Mouse (Mus musculus): ENCODE results near the gene Bhlhb9. TPM values are rescaled to one million over a fixed set of nuclear protein-coding genes. Genes with fewer than 3 reads are reported as not detected.

The Bhlhb9 gene
- polyA plus RNA-seq, 1 experiment from 2014 or later = 124 TPM

GRCm38 (mm10) chrX:135876679-135877078 is 79.3 kb downstream of the Bhlhb9 start:
- DNase-seq = no peak

DNA sequence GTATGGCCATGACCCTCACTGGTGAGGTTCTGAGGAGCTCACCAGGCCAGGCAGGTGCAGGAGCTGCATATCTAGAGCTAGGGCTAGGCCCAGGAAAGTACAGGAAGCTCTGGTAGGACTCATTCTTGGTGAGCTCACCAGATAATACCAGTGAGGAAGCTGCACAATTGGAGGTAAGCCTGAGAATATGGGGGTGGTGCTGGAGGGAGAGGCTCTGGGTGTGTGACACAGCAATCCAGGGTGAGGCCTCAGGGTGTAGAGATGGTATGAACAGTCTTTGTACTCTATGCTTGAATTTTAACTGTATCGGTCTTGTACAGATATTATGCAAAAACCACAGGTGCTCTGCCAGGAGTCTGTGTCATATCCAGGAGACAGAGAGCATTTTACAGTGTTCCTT is 82.2 kb downstream of the Bhlhb9 start:
- H3K27me3 ChIP-seq (ENCODE audit: control insufficient read depth, insufficient read depth, low read length) = no peaks in the 10 kb centered on the region

More at GRCm38 (mm10) chrX:135876679-135877078, 79.3 kb downstream of the Bhlhb9 start:
- no peaks in the 10 kb centered on the region for H3K4me1 ChIP-seq (ENCODE audit: control insufficient read depth, insufficient read depth, low read length)
- H3K27ac ChIP-seq (replicated peaks; ENCODE audit: low read depth, low read length) = no peak overlapping the region
- H3K9me3 ChIP-seq (ENCODE audit: control insufficient read depth, low read length) = no peaks in the 10 kb centered on the region
- no peak for ATAC-seq (ENCODE audit: low FRiP score, low TSS enrichment)
- no peaks in the 10 kb centered on the region for H3K36me3 ChIP-seq (ENCODE audit: control insufficient read depth, insufficient read depth, low read length)
- no peak overlapping the region for H3K9ac ChIP-seq (replicated peaks; ENCODE audit: low read length)
- no peak overlapping the region for H3K4me3 ChIP-seq (replicated peaks; ENCODE audit: low read depth, low read length)
- H3K27me3 ChIP-seq (ENCODE audit: control insufficient read depth, insufficient read depth, low read length) = no peaks in the 10 kb centered on the region
- WGBS = 91% methylated on average over 1 of the region's 1 CpGs
- no peak overlapping the region for H3K4me2 ChIP-seq (ENCODE audit: low read length)

DNA sequence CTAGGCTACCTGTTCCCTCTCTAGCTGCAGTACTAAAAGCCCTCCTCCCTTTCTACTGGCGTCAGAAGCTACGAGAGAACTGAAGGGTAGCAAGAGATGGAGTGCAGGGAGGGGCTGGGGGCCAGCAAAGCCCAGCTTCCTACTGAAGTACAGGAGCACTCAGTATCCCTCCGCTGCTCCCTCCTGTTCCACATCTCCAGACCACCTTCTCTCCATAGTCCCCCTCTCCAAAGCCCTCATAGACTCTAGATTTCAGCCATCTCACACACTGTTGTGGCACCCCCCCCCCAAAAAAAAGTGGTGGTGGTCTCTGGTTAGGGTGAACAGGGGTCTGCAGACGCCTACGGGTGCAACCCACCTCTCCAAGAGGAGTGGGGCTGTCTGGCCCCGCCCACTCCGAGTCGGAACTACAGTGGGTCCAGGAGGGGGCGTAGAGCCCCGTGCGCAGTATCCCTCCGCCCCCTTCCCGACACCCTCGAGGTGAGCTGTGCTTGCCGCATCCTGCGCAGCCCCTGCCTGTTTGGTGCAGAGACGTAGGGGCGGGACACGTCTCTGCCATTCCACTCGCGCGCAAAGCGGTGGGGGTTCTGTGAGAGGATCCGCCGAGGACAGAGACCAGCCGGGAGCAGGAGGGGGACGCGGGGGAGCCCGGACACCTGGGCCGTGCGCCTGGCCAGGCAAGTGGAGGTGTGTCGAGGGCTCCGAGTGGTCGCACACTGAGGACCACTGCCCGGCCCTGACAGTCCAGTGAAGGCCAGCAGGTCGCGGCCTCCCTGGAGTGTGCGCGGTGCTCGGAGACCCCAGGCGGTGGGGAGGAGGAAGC is 88.2 kb downstream of the Bhlhb9 start:
- peak overlapping the region; percentile 61 for H3K4me3 ChIP-seq (replicated peaks; ENCODE audit: low read depth, low read length)
- WGBS = 20% methylated on average over 39 of the region's 41 CpGs
- H3K27me3 ChIP-seq (ENCODE audit: control insufficient read depth, insufficient read depth, low read length) = no peaks in the 10 kb centered on the region
- H3K27ac ChIP-seq (replicated peaks; ENCODE audit: low read depth, low read length) = peak overlapping the region; percentile 90
- DNase-seq (peak; percentile 87), ATAC-seq (ENCODE audit: low FRiP score, low TSS enrichment) (peak; percentile 97)
- no peaks in the 10 kb centered on the region for H3K4me1 ChIP-seq (ENCODE audit: control insufficient read depth, insufficient read depth, low read length)
- peaks cover 24% of the 10 kb centered on the region for H3K36me3 ChIP-seq (ENCODE audit: control insufficient read depth, insufficient read depth, low read length)
- no peaks in the 10 kb centered on the region for H3K9me3 ChIP-seq (ENCODE audit: control insufficient read depth, low read length)
- peak overlapping the region; percentile 55 for H3K4me2 ChIP-seq (ENCODE audit: low read length)
- peak overlapping the region; percentile 74 for H3K9ac ChIP-seq (replicated peaks; ENCODE audit: low read length)

More for the DNA sequence above, 82.2 kb downstream of the Bhlhb9 start:
- Histone ChIP-seq H3K9me3 (ENCODE audit: control insufficient read depth, low read length) (no peaks in the 10 kb centered on the region), H3K4me1 (ENCODE audit: control insufficient read depth, insufficient read depth, low read length) (no peaks in the 10 kb centered on the region), H3K4me2 (ENCODE audit: low read length) (no peak overlapping the region), H3K36me3 (ENCODE audit: control insufficient read depth, insufficient read depth, low read length) (no peaks in the 10 kb centered on the region), H3K27ac (replicated peaks; ENCODE audit: low read depth, low read length) (no peak overlapping the region), H3K9ac (replicated peaks; ENCODE audit: low read length) (no peak overlapping the region), H3K4me3 (replicated peaks; ENCODE audit: low read depth, low read length) (no peak overlapping the region)
- 90% methylated on average over 1 of the region's 1 CpGs for WGBS
- no peak for ATAC-seq (ENCODE audit: low FRiP score, low TSS enrichment)
- DNase-seq = no peak

DNA sequence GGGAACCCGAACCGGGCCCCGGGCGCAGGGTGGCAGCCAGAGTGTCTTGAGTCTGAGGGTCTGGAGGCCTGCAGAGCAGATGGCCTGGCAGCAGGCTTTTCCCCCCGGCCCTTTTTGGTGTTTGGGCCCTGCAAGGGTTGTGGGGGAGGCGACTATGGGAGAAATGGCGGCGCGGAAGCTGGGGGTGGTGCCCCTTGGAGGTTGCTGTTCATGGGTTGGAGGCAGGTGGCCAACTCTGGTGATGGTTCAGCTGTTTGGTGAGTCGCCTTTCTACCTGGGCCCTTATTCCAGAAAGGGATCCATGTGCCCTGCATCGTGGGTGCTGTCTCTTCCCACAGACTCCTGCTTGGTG is 88.8 kb downstream of the Bhlhb9 start:
- peak overlapping the region; percentile 55 for H3K4me2 ChIP-seq (ENCODE audit: low read length)
- peak overlapping the region; percentile 61 for H3K4me3 ChIP-seq (replicated peaks; ENCODE audit: low read depth, low read length)
- no peaks in the 10 kb centered on the region for H3K9me3 ChIP-seq (ENCODE audit: control insufficient read depth, low read length)
- peak overlapping the region; percentile 90 for H3K27ac ChIP-seq (replicated peaks; ENCODE audit: low read depth, low read length)
- ATAC-seq (ENCODE audit: low FRiP score, low TSS enrichment) = no peak
- WGBS = 19% methylated on average over 11 of the region's 11 CpGs
- DNase-seq = peak; percentile 45
- H3K27me3 ChIP-seq (ENCODE audit: control insufficient read depth, insufficient read depth, low read length) = no peaks in the 10 kb centered on the region
- H3K9ac ChIP-seq (replicated peaks; ENCODE audit: low read length) = peak overlapping the region; percentile 74
- no peaks in the 10 kb centered on the region for H3K4me1 ChIP-seq (ENCODE audit: control insufficient read depth, insufficient read depth, low read length)
- peaks cover 24% of the 10 kb centered on the region for H3K36me3 ChIP-seq (ENCODE audit: control insufficient read depth, insufficient read depth, low read length)

- no peaks in the 10 kb centered on the region for H3K9me3 ChIP-seq (ENCODE audit: control insufficient read depth, low read length)
- DNase-seq (peak; percentile 33), ATAC-seq (ENCODE audit: low FRiP score, low TSS enrichment) (no peak)
- H3K27me3 ChIP-seq (ENCODE audit: control insufficient read depth, insufficient read depth, low read length) = no peaks in the 10 kb centered on the region
- H3K9ac ChIP-seq (replicated peaks; ENCODE audit: low read length) = no peak overlapping the region
- WGBS = 59% methylated on average over 4 of the region's 4 CpGs
- H3K4me2 ChIP-seq (ENCODE audit: low read length) = no peak overlapping the region
- H3K36me3 ChIP-seq (ENCODE audit: control insufficient read depth, insufficient read depth, low read length) = no peaks in the 10 kb centered on the region
- peak overlapping the region; percentile 72 for H3K27ac ChIP-seq (replicated peaks; ENCODE audit: low read depth, low read length)
- H3K4me1 ChIP-seq (ENCODE audit: control insufficient read depth, insufficient read depth, low read length) = no peaks in the 10 kb centered on the region
- H3K4me3 ChIP-seq (replicated peaks; ENCODE audit: low read depth, low read length) = no peak overlapping the region
These were observed 119.2 kb downstream of the Bhlhb9 start for GRCm38 (mm10) chrX:135916580-135916979.

- H3K4me1 ChIP-seq (ENCODE audit: control insufficient read depth, insufficient read depth, low read length) = no peaks in the 10 kb centered on the region
- no peak overlapping the region for H3K9ac ChIP-seq (replicated peaks; ENCODE audit: low read length)
- H3K27me3 ChIP-seq (ENCODE audit: control insufficient read depth, insufficient read depth, low read length) = no peaks in the 10 kb centered on the region
- 26% methylated on average over 1 of the region's 1 CpGs for WGBS
- H3K9me3 ChIP-seq (ENCODE audit: control insufficient read depth, low read length) = no peaks in the 10 kb centered on the region
- H3K4me3 ChIP-seq (replicated peaks; ENCODE audit: low read depth, low read length) = no peak overlapping the region
- no peak overlapping the region for H3K4me2 ChIP-seq (ENCODE audit: low read length)
- ATAC-seq (ENCODE audit: low FRiP score, low TSS enrichment) = no peak
- H3K36me3 ChIP-seq (ENCODE audit: control insufficient read depth, insufficient read depth, low read length) = no peaks in the 10 kb centered on the region
- no peak overlapping the region; the same call in 1 of the 2 replicates for H3K27ac ChIP-seq (replicated peaks; ENCODE audit: low read depth, low read length)
- peak; percentile 69 for DNase-seq
These were observed 119.7 kb downstream of the Bhlhb9 start for GRCm38 (mm10) chrX:135917116-135917515.

GRCm38 (mm10) chrX:135922162-135922561 is 124.8 kb downstream of the Bhlhb9 start:
- Histone ChIP-seq H3K36me3 (ENCODE audit: control insufficient read depth, insufficient read depth, low read length) (no peaks in the 10 kb centered on the region), H3K9ac (replicated peaks; ENCODE audit: low read length) (no peak overlapping the region), H3K4me2 (ENCODE audit: low read length) (no peak overlapping the region), H3K4me3 (replicated peaks; ENCODE audit: low read depth, low read length) (no peak overlapping the region), H3K27me3 (ENCODE audit: control insufficient read depth, insufficient read depth, low read length) (no peaks in the 10 kb centered on the region), H3K9me3 (ENCODE audit: control insufficient read depth, low read length) (no peaks in the 10 kb centered on the region), H3K4me1 (ENCODE audit: control insufficient read depth, insufficient read depth, low read length) (no peaks in the 10 kb centered on the region), H3K27ac (replicated peaks; ENCODE audit: low read depth, low read length) (peak overlapping the region; percentile 49; the same call in 1 of the 2 replicates)
- 57% methylated on average over 7 of the region's 7 CpGs for WGBS
- ATAC-seq (ENCODE audit: low FRiP score, low TSS enrichment) (no peak), DNase-seq (peak; percentile 53)

- Histone ChIP-seq H3K36me3 (ENCODE audit: control insufficient read depth, insufficient read depth, low read length) (no peaks in the 10 kb centered on the region), H3K4me2 (ENCODE audit: low read length) (no peak overlapping the region), H3K4me1 (ENCODE audit: control insufficient read depth, insufficient read depth, low read length) (no peaks in the 10 kb centered on the region), H3K27ac (replicated peaks; ENCODE audit: low read depth, low read length) (no peak overlapping the region), H3K9me3 (ENCODE audit: control insufficient read depth, low read length) (no peaks in the 10 kb centered on the region), H3K9ac (replicated peaks; ENCODE audit: low read length) (no peak overlapping the region), H3K27me3 (ENCODE audit: control insufficient read depth, insufficient read depth, low read length) (no peaks in the 10 kb centered on the region), H3K4me3 (replicated peaks; ENCODE audit: low read depth, low read length) (no peak overlapping the region)
- 25% methylated on average over 3 of the region's 3 CpGs for WGBS
- DNase-seq (no peak), ATAC-seq (ENCODE audit: low FRiP score, low TSS enrichment) (no peak)
These were observed 128.5 kb downstream of the Bhlhb9 start for GRCm38 (mm10) chrX:135925911-135926310.

GRCm38 (mm10) chrX:135928588-135928987 is 131.2 kb downstream of the Bhlhb9 start:
- H3K27ac ChIP-seq (replicated peaks; ENCODE audit: low read depth, low read length) = no peak overlapping the region
- H3K4me1 ChIP-seq (ENCODE audit: control insufficient read depth, insufficient read depth, low read length) = no peaks in the 10 kb centered on the region
- no peaks in the 10 kb centered on the region for H3K9me3 ChIP-seq (ENCODE audit: control insufficient read depth, low read length)
- ATAC-seq (ENCODE audit: low FRiP score, low TSS enrichment) (no peak), DNase-seq (no peak)
- no peak overlapping the region for H3K4me2 ChIP-seq (ENCODE audit: low read length)
- H3K9ac ChIP-seq (replicated peaks; ENCODE audit: low read length) = no peak overlapping the region
- H3K4me3 ChIP-seq (replicated peaks; ENCODE audit: low read depth, low read length) = no peak overlapping the region
- H3K36me3 ChIP-seq (ENCODE audit: control insufficient read depth, insufficient read depth, low read length) = no peaks in the 10 kb centered on the region
- H3K27me3 ChIP-seq (ENCODE audit: control insufficient read depth, insufficient read depth, low read length) = no peaks in the 10 kb centered on the region
